Mouse (Mus musculus): ENCODE measurements around the gene Rnf167.

DNA sequence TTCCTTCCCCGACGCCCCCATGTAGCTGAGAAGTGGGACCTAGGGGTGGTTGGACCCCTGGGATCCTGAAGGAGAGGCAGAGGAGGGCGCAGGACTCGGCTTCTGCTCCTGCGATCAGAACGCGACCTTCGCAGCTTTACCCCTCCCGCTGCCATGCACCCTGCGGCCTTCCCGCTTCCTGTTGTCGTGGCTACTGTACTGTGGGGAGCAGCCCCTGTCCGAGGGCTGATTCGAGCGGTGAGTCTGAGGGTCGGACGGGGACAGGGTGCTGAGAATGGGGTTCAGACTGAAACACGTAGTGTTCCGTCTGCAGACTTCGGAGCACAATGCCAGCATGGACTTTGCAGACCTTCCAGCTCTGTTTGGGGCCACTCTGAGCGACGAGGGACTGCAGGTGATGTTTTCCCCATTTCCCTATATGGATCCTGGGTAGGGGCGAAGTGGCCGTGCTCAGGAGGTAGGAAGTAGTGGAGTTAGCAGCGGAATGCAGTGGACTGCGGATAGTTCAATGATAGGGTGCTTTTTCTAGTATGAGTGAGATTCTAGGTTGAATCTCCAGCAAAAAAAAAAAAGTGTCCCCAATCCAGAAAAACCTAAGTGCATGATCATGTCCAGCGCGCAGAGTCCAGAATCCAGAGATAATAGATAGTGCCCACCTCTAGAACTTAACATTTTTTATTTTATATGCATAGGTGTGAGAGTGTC, 833 bp downstream of the Rnf167 start:
- TF ChIP-seq CEBPB (IDR thresholded peaks at IDR 0.05; ENCODE audit: low read depth) (no peak), CTCF (IDR thresholded peaks at IDR 0.05; ENCODE audit: control insufficient read depth, insufficient read depth, insufficient read length) (no peak), MYOG (IDR thresholded peaks at IDR 0.05; ENCODE audit: control insufficient read depth, extremely low read depth, insufficient read length) (no peak)
